Mouse (Mus musculus) urinary bladder, adult 18-20 months (tissue): ENCODE measurements around the gene Mitf.

ENCODE experiments used
- DNase-seq, 2 experiments: peaks; one replicate each; pipeline ENCODE4 v3.0.0; 2022; ENCODE audit warnings: low spot score in 2 of 2, mixed read lengths in 2 of 2

The Mitf gene

GRCm38 (mm10) chr6:97880363-97880762 is 73.5 kb downstream of the Mitf start:
- no peak for DNase-seq

GRCm38 (mm10) chr6:97881935-97882334 is 75.1 kb downstream of the Mitf start:
- no peak for DNase-seq

- DNase-seq, result no peak
Observed at GRCm38 (mm10) chr6:97882931-97883330, 76.1 kb downstream of the Mitf start.

- DNase-seq, result no peak
Observed at GRCm38 (mm10) chr6:97883496-97883895, 76.6 kb downstream of the Mitf start.

- DNase-seq, result no peak
Observed at GRCm38 (mm10) chr6:97884971-97885370, 78.1 kb downstream of the Mitf start.

- DNase-seq, result no peak
Observed at GRCm38 (mm10) chr6:97885606-97886005, 78.8 kb downstream of the Mitf start.

GRCm38 (mm10) chr6:97887893-97888292 is 81.0 kb downstream of the Mitf start:
- DNase-seq, result no peak

- DNase-seq, result no peak
Observed at GRCm38 (mm10) chr6:97888596-97888995, 81.7 kb downstream of the Mitf start.

GRCm38 (mm10) chr6:97893546-97893945 is 86.7 kb downstream of the Mitf start:
- DNase-seq, result no peak

- no peak for DNase-seq
Observed at GRCm38 (mm10) chr6:97897191-97897590, 90.3 kb downstream of the Mitf start.

- no peak for DNase-seq
Observed at GRCm38 (mm10) chr6:97898085-97898484, 91.2 kb downstream of the Mitf start.

- DNase-seq, result no peak
Observed at GRCm38 (mm10) chr6:97901561-97901960, 94.7 kb downstream of the Mitf start.

- DNase-seq, result no peak
Observed at GRCm38 (mm10) chr6:97902205-97902604, 95.4 kb downstream of the Mitf start.

- DNase-seq, result no peak
Observed at GRCm38 (mm10) chr6:97914768-97915167, 107.9 kb downstream of the Mitf start.

- DNase-seq, result no peak
Observed at GRCm38 (mm10) chr6:97916386-97916903, 109.6 kb downstream of the Mitf start.

- no peak for DNase-seq
Observed at GRCm38 (mm10) chr6:97918051-97918450, 111.2 kb downstream of the Mitf start.

- DNase-seq, result no peak
Observed at GRCm38 (mm10) chr6:97918481-97918880, 111.6 kb downstream of the Mitf start.

GRCm38 (mm10) chr6:97919287-97919686 is 112.4 kb downstream of the Mitf start:
- DNase-seq, result no peak

- DNase-seq, result no peak
Observed at GRCm38 (mm10) chr6:97921591-97921990, 114.7 kb downstream of the Mitf start.

GRCm38 (mm10) chr6:97924221-97924620 is 117.4 kb downstream of the Mitf start:
- DNase-seq, result no peak

GRCm38 (mm10) chr6:97929051-97929450 is 122.2 kb downstream of the Mitf start:
- no peak for DNase-seq

- DNase-seq, result peak; percentile 18 to 38
Observed at GRCm38 (mm10) chr6:97929466-97929865, 122.6 kb downstream of the Mitf start.

- DNase-seq, result no peak
Observed at GRCm38 (mm10) chr6:97937139-97937538, 130.3 kb downstream of the Mitf start.

GRCm38 (mm10) chr6:97937897-97938614 is 131.2 kb downstream of the Mitf start:
- DNase-seq, result no peak
